Mouse (Mus musculus): ENCODE results near the gene Xpc. TPM values are rescaled to one million over a fixed set of nuclear protein-coding genes. Genes with fewer than 3 reads are reported as not detected.
A peak's percentile ranks its signal among the peaks of the same experiment; 100 is the strongest.

The Xpc gene
- total RNA-seq, 2 experiments from 2014 or later: 7.8 to 10.7 TPM

- DNase-seq (ENCODE audit: low spot score in 2 of 2): no peak
Observed at GRCm38 (mm10) chr6:91527227-91527860, 11.7 kb upstream of the Xpc start.

- no peak for DNase-seq (ENCODE audit: low spot score in 2 of 2)
Observed at GRCm38 (mm10) chr6:91525544-91525943, 9.9 kb upstream of the Xpc start.

GRCm38 (mm10) chr6:91522816-91523215, 7.1 kb upstream of the Xpc start:
- DNase-seq (ENCODE audit: low spot score in 2 of 2): no peak

DNA sequence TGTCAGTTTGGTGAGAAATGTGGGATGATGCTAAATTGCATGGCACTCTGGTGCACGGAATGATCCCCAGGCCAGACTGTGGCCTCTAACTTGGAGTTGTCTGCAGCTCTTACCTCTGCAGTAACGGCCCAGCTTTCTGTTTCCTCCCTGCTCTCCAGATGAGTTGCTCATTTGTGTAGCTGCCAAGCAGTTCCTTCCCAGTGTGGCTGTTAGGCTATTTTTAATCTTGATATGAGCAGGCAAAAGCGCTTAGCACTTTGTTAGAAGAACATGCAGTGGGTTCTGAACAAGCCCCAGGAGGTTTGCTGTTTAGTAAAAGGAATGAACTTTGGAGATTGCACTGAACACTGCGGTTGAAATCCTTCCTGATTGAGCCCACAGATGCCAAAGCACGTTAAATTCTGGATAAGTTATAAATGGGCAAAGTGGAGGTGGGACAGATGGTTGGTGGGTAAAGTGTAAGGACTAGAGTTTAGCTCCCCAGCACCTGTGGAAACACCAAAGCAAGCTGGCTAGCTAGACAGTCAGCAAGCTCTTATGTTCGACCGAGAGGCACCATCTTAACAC, 2.8 kb upstream of the Xpc start:
- DNase-seq (ENCODE audit: low spot score in 2 of 2): no peak

GRCm38 (mm10) chr6:91514737-91515362, 838 bp downstream of the Xpc start:
- no peak for DNase-seq (ENCODE audit: low spot score in 2 of 2)

DNA sequence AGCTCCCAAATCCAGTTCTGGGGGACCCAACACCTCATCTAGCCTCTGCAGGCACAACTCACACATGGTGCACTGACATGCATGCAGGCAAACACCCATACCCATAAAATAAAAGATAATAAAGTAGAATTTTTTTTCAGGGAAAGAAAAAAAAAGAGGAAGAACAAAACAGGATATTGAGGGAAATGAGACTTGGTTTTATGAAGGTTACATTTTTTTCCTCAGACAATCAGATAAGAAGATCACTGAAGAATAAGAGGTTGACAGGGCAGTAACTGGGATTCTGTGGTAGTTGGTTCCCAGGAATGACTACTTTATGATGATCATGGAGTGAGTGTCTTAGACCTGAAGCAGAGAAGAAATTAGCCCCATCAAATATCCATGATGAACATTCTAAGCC, 1.6 kb downstream of the Xpc start:
- DNase-seq (ENCODE audit: low spot score in 2 of 2): no peak

- DNase-seq (ENCODE audit: low spot score in 2 of 2): no peak
Observed at GRCm38 (mm10) chr6:91510211-91510610, 5.5 kb downstream of the Xpc start.

- DNase-seq (ENCODE audit: low spot score in 2 of 2): peak; percentile 62 to 76
Observed at GRCm38 (mm10) chr6:91509326-91509725, 6.4 kb downstream of the Xpc start.

- no peak for DNase-seq (ENCODE audit: low spot score in 2 of 2)
Observed at GRCm38 (mm10) chr6:91508041-91508440, 7.6 kb downstream of the Xpc start.

DNA sequence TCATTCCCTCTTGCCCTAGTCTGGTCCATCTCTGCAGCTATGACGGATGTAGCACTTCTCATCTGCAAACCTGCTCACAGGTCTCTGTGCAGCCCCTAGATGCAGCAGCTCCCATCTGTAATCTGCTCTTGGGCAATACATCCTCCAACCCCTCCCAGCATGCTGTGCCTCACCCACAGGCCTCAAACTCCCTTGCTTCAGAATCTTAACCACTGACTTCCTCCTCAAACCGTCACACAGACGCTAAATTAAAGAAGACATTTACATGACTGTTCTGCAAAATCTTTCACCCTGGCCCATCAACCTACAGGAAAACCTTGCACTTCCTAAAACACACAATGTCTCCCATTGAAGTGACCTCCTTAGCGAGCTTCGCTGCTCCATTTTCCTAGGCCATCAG, 9.7 kb downstream of the Xpc start:
- no peak for DNase-seq (ENCODE audit: low spot score in 2 of 2)

- DNase-seq (ENCODE audit: low spot score in 2 of 2): no peak
Observed at GRCm38 (mm10) chr6:91503302-91503701, 12.4 kb downstream of the Xpc start.

DNA sequence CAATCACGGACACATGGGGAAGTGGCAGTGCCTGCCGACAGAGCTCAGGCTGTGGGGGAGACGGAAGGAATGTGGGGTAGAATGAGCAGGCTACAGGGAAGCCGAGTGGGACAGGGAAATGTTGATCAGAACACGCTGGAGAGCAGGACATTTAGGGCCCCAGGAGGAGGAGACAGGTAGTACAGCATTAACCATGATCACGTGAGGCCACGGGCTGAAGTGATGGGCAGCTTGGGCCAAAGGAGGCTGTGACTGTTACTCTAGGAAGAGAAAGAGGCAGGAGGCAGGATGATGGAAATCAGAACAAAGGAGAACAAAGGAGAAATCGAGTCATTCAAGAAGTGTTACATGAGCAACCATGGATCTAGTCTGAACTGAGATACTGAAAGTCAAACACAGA, 21.2 kb downstream of the Xpc start:
- no peak for DNase-seq (ENCODE audit: low spot score in 2 of 2)

DNA sequence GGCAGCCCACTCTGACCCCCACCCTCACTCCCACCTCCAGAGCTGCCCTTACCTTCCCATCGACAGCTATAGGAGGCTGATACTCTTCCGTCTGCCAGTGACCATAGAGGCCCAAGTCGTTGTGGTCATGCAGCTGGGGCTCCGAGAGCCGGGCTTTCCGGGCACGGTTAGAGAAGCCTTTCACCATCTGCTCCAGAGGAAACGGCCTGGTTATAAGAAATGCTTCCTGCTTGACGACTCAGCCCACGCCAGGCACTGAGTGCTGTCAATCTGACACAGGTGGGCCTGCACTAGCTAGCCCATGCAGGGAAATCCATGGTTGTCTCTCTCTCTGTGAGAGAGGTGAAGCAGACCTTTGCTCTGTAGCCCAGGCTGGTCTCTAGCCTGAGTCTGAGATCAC, 22.6 kb downstream of the Xpc start:
- DNase-seq (ENCODE audit: low spot score in 2 of 2): no peak

GRCm38 (mm10) chr6:91491004-91491403, 24.7 kb downstream of the Xpc start:
- DNase-seq (ENCODE audit: low spot score in 2 of 2): no peak

- DNase-seq (ENCODE audit: low spot score in 2 of 2): no peak
Observed at GRCm38 (mm10) chr6:91489872-91490271, 25.8 kb downstream of the Xpc start.

DNA sequence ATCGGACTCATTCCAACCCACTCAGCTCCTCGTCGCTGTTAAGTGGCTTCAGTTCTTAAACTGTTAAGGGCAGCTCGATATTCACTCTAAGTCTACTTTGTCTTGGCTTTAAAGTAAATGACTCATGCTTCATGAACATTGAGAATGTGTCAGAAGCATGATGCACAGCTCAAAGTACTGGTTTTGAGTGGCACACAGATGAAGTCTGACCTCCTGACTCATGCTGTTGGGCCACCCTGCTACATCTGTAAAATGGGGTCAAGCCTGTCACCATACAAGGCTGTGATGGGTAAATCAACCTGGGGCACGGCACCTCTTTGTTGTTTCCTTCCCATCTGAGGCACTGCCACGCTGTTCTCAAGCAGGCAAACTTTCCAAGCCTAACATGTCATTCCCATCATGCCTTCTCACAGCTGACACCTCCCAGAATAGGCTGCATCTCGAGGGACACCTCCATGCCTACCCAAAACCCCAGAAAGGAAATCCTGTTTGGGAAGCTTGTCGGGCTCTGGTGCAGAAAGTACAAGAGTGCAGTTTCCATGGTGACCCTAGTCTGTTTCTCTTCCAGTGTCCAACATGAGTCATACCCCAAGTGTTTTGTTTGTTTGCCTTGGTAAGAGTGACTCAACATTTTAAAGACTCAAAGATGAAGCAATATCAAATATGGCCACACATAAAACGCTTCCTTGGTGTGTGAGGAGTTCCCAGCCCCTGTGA, 27.0 kb downstream of the Xpc start:
- DNase-seq (ENCODE audit: low spot score in 2 of 2): peak in 1 of 2 experiments; percentile 28

DNA sequence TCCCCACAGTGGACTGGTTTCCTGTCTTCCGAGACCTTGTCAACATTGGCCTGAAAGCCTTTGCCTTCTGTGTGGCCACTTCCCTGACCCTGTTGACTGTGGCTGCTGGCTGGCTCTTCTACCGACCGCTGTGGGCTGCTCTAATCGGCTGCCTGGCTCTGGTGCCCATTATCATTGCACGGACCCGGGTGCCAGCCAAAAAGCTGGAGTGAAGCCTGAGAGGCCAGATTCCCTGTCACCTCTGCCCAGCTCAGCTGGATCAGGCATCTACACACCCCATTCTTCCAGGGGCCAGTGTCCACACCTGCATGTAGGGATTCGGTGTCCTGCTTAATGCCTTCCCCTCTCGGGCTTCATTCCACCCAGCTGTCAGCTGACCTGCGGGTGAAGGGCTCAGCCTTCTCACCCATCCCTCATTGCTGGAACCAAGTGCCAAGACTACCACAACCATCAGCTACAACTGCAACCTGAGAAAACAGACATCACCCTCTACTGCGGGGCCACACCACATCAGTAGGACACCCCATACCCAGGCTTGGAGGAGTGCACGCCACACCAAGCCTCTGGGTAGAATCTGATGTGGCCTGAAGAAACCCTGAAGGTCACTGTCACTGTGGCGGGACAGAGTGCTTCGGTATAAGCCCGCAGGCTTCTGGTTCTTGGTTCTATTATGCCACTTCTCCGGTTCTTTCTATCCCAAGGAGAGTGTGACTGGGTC, 28.8 kb downstream of the Xpc start:
- no peak for DNase-seq (ENCODE audit: low spot score in 2 of 2)

- DNase-seq (ENCODE audit: low spot score in 2 of 2): no peak
Observed at GRCm38 (mm10) chr6:91483371-91483770, 32.3 kb downstream of the Xpc start.

GRCm38 (mm10) chr6:91476541-91476940, 39.1 kb downstream of the Xpc start:
- DNase-seq (ENCODE audit: low spot score in 2 of 2): no peak

- DNase-seq (ENCODE audit: low spot score in 2 of 2): no peak
Observed at GRCm38 (mm10) chr6:91474441-91475190, 41.1 kb downstream of the Xpc start.
